Mouse (Mus musculus) spleen, postnatal 14 days (tissue): ENCODE measurements around the gene Wrap53.
"Not testable (repeated sequence)": the region's sequence is repeated elsewhere in the genome, so short reads cannot be mapped to it uniquely, and the experiment has no call there.

Source experiments
- DNase-seq, 2 experiments: peaks; one replicate each; pipeline ENCODE4 v3.0.0; 2021 to 2022; ENCODE audit warnings: low spot score in 2 of 2

The Wrap53 gene

DNA sequence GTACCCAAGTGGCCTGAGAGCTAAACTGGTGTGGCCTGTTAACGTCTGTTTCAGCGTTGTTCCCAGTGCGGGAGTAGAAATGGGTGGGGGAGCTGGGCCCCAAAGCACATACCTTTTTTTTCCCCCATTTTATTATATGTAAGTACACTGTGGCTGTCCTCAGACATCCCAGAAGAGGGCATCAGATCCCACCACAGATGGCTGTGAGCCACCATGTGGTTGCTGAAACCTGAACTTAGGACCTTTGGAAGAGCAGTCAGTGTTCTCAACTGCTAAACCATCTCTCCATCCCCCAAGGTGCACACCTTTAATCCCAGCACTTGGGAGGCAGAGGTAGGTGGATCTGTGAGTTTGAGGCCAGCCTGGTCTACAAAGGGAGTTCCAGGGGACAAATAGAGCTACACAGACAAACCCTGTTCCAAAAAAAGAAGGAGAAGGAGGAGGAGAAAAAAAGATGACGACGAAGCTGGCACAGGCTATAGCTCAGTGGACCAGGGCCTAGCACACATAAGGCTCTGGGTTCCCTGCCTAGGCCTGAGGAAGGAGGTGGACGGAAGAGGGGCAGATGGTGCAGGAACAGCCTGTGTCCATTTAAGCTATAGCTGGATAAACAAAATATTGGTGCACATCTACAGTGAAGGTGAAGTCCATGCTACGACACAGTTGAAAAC is 47.4 kb downstream of the Wrap53 start:
- no peak for DNase-seq

DNA sequence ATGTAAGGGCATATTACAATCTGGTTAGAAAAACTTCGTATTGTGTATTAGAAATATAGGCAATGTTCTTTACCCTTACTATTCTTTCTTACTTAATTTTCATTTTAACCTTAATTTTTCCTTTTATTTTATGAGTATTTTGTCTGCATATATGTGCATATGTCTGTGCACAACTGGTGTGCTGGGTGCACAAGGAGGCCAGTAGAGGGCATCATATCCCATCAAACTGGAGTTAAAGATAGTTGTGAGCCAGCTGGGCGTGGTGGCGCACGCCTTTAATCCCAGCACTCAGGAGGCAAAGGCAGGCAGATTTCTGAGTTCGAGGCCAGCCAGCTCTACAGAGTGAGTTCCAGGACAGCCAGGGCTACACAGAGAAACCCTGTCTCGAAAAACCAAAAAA is 49.3 kb downstream of the Wrap53 start:
- DNase-seq: not testable (repeated sequence)

DNA sequence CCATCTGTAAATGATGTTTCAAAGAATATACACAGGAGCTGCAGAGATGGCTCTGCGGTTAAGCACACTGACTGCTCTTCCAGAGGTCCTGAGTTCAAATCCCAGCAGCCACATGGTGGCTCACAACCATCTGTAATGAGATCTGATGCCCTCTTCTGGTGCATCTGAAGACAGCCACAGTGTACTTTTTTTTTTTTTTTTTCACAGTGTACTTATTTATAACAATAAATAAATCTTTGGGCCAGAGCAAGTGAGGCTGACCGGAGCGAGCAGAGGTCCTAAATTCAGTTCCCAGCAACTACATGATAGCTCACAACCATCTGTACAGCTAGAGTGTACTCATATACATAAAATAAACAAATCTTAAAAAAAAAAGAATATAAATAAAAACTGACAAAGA is 49.8 kb downstream of the Wrap53 start:
- DNase-seq: not testable (repeated sequence)

DNA sequence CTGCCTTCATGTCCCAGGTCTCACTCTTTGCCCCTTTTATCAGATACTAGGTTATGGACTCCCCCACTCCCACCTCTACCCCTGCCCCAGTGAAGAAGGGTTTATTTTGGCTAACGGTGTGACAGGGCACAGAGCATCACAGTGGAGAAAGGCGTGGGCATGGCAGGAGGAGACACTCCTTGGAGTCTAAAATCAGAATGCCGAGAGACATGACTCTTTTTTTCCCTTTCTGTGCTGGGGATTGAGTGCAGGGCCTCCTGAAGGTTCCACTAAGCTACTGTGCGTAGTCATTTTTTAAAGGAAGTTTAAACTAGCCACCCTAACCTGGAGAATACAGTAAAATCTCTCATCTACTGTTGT is 52.0 kb downstream of the Wrap53 start:
- no peak for DNase-seq

DNA sequence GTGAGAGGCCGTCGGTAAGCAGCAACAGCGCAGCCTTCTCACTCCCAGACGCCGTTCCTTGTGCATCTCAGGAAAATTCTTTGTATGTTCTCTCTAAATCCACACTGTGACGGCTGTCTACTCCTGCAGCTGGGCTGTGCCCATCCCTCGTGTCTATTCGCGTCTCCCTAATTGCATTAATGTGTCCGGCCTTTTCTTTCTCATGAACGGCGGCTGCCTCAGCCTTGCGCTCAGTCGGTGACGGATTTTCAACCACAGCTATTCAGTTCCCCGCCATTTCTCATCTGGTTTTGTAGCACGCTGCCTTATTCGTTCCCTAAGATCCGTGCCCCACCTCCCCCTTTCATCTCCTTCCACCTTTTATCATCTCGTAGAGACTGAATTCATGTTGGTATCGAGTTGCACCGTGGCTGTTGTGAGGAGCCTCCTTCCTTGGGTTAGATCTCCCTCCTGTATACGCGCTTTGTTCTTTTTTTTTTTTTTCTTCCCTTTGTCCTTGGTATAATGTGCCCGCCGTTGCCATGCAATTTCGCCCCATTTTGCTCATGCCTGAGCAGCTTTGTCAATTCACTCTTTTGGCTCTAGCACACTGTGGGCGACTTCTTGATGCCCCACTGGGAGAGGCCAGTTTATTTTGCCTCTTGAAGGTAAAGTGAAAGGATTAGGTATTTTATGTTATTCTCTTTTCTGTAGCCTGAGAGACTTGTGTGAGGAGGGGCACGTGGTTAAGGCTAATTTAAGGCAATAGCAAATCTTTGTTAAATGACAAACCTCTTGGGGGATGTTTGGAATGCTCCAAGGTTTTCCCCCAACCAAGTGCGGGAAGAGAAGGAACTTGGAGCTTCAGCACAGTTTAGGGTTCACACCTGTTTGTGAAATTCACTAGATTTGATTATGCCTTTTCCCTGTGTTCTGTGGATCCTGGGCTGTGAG is 52.7 kb downstream of the Wrap53 start:
- no peak for DNase-seq

DNA sequence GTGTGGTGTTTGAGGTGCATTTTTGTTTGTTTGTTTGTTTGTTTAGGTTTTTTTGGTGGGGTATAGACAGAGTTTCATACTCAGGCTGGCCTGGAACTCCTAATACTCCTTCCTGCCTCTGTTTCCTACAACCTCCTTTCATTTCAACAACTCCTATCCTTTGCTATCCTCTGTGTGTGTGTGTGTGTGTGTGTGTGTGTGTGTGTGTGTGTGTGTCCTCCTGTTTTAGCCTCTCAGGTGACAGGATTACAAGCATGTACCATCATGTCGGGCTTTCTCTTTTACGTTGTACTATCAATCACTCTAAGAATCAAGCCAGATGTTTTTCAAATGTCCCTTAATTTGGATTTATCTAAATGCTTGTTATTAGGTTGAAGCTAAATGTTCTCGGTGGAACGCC is 53.4 kb downstream of the Wrap53 start:
- DNase-seq: no peak

DNA sequence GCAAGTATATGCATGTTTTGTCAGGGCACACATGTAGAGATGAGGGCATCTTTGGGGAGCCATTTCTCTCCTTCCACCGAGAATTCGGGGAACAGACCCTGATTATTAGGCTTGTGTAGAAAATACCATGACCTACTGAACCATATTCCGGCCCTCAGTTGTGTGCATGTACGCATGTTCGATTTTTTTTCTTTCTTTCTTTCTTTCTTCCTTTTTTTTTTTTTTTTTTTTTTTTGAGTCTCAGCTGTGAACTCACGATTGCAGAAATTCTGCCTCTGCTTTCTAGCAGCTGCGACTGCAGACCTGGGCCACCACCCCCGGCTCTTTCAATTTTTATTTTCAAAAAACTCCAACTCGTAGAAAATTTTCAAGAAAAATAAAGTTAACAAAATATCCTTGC is 54.4 kb downstream of the Wrap53 start:
- no peak for DNase-seq

DNA sequence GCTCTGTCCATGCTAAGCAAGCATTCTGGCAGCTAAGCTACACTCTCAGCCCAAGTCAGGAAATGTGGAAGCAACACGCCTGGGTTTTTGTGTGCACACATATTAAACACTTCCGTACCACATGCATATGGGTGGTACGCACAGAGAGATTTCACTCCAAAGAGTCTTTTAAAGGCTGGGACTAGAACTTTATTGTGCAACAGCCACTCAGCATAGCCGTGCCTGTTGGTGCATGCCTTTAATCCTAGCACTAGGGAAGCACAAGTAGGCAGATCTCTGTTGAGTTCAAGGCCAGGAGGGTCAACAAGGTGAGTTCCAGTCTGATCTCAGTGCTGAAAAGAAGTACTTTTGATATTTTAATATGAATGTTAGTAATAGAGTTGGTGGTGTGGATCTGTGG is 56.4 kb downstream of the Wrap53 start:
- DNase-seq: no peak

DNA sequence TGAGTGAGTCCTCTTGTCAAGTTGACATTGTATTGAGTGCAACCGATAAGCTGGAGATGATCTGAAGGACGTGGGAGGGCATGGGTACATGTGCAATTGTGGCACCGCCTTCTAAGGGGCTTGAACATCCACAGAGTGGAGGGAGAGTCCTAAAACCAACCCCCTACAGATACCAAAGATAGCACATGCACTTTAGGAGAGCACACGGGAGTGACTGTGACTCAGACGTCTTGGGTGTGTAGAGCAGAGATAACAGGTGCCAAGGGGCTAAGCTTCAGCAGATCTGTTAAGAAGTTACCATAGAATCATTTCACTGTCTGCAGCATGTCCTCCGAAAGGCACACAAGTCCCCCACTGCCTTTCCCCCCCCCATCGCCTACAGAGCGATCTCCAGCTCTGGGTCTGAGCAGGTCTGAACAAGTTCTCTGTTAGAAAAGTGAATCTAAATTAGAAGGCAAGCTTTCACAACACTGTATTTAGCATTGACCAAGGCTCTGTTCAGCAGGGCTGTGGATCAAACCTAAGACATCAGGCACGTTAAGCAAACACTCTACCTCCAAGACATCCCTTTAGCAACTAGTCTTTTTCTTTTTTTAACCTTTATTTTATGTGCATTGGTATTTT is 58.4 kb downstream of the Wrap53 start:
- no peak for DNase-seq

DNA sequence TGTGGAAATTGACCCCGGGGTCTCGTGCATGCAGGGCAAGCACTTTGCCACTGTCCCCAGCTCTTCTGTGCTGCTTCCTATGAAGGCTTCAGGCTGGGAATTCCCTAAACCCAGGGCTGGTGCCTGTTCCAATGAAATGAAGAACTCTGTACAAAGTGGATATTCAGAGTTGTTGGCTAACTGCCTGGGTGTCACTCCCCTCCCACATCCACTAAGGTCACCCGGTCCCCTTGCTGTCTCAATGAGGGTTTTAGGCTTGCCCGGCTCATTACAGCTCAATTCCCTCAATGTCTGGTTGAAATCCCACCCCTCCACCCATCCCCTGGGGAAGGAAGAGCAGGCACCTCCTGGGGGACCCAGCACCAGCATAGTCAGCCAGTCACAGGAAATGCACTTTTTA is 60.1 kb downstream of the Wrap53 start:
- DNase-seq: no peak

DNA sequence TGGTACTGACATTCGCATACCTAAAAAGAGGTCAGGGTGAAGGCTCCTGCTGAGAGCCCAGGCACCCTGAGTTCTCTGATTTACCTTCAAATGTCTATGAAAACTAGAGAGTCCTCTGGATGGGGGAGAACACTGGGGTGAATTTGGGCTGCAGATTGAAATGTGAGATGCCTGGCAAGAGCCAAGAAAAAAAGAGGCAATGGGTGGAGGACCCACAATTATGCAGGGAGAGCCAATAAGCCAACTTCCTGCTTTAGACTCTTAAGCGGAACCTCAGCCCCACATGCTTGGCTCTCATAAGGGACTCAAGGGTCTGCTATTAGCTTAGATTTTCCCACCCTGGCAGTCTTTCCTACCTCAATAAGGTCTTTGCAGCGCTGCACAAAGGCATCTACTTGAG is 63.4 kb downstream of the Wrap53 start:
- no peak for DNase-seq

DNA sequence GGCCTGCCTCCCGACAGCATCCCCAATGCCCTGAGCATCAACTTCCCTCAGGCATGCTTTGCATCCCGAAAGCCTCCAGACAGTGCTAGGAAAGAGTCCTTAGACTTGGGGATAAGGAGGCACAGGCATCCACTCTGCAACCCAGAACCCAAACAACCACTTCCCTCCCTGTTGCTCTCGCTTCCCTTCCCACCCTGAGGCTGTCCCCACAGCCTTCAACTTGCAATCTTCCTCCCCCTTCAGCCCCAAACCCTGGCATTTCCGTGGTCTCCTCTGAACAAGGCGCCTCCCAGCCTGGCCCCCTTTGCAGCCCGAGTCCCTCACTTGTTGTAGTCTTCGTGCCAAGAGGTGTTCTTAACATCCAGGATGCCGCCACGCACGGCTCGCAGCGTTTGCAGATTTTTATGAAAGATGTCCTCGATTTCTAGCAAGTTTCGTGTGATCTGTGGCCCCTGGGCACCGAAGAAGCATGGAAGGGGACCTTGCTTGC is 63.9 kb downstream of the Wrap53 start:
- no peak for DNase-seq

DNA sequence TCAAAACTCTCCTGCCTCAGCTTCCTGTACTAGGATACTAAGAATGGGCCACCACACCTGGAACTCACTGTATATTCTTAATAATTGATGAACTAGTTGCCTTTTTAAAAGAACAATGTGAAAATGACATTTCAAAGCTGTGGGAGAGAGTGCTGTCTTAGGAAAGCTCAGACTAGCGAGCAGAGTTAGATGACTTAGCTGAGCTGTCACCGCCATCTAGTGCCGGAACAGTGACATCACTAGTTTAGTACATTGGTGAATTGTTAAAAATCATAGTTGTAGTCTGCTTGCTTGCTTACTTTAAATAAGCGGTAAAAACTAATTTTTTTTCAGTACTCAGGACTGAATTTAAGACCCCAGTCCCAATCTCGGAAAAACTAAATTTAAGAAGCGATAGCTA is 66.2 kb downstream of the Wrap53 start:
- DNase-seq: peak in 1 of 2 experiments; percentile 50
